Mouse (Mus musculus) cerebellum, adult 2 months (tissue): ENCODE measurements around the gene Abca2.

ENCODE experiments used
- CTCF ChIP-seq: fragments of 200-500 bp; IDR thresholded peaks from 2 replicates; pipeline ENCODE4 v1.5.1; 2011; ENCODE audit warnings: low read depth, mild to moderate bottlenecking, control low read depth, low read length, moderate library complexity, borderline replicate concordance; ENCODE audit not compliant: insufficient read depth
- POLR2A ChIP-seq: fragments of 200-500 bp; IDR thresholded peaks from 2 replicates; pipeline ENCODE4 v1.6.1; 2011; ENCODE audit warnings: low read length, control low read depth, borderline replicate concordance; ENCODE audit not compliant: insufficient read depth

DNA sequence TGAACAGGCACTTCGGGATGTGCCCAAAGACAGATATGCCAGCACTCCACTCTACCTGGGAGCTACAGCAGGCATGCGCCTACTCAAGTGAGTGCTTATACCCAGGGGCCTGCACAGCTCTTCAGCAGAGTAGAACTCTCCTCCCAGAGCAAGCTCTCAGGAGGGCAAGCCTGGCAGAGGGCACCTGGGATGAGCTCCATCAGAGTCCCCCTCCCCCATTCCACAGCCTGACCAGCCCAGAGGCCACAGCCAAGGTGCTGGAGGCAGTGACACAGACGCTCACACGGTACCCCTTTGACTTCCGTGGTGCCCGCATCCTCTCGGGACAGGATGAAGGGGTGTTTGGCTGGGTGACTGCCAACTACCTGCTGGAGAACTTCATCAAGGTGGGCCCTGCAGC is 30.4 kb upstream of the Abca2 start:
- TF ChIP-seq POLR2A (no peak), CTCF (no peak)
